Mouse (Mus musculus) 3T3-L1 (cell line): ENCODE measurements around the gene Ddx6.

Source experiments
- DNase-seq: peaks from one replicate; pipeline ENCODE4 v3.0.0-alpha.2; 2015; ENCODE audit warnings: low read depth, low spot score

Gene Ddx6

DNA sequence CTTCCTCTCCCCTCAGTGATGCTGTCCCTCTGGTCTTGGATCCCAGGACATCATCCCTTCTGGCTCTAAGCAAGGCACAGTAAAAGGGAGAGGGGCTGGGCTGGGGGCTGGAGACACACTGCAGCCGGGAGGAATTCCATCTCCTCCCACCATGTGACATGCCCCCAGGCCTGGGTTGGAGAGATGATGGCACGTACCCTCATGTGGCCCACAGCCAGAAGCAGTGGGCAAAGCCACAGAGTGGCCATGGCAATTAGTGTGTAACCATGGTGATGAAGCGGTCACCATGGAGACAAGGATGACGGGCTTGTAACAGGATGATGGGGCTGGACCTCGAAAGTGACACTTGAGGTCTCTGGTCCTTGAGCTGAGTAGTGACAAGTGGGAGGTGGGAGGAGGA lies 81.9 kb downstream of the Ddx6 start:
- peak; percentile 26 for DNase-seq

DNA sequence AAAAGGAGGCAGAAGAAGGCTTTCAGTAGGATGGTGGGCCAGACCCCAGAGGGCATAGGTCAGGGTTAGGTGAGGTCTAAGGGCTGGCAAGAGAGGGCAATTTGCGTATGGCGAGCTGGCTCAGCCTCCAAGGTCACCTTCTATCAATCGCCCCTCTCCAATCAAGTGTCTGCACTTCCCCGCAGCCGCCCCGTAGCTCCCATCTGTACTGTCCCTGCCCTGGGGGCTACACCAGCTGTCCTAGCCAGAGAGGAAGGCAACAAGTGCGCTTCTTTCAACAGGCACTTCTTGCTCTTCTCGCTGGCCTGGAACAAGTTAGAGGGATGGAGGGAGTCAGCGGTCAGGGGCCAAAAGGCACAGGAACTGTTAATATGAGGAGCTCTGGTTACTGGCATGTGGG lies 83.3 kb downstream of the Ddx6 start:
- no peak for DNase-seq
